Mouse (Mus musculus): Measurements from ENCODE around the gene Fndc3a. TPM values are rescaled to one million over a fixed set of nuclear protein-coding genes. Genes with fewer than 3 reads are reported as not detected.
A peak's percentile ranks its signal among the peaks of the same experiment; 100 is the strongest.

Fndc3a gene
- polyA plus RNA-seq, 1 experiment from 2014 or later, result 55.2 TPM

- H3K36me3 ChIP-seq, result no peaks in the 10 kb centered on the region
- peak overlapping the region; percentile 74 for H3K4me2 ChIP-seq
- ATAC-seq (ENCODE audit: low FRiP score), result no peak
- peak overlapping the region; percentile 83; the same call in 1 of the 2 replicates for H3K4me3 ChIP-seq
- H3K27me3 ChIP-seq, result peaks cover 6% of the 10 kb centered on the region
- WGBS, result 47% methylated on average over 4 of the region's 4 CpGs
- H3K4me1 ChIP-seq (replicated peaks), result peaks cover 13% of the 10 kb centered on the region; the same call in 1 of the 2 replicates
- H3K27ac ChIP-seq, result no peak overlapping the region
- H3K9me3 ChIP-seq, result no peaks in the 10 kb centered on the region
- H3K9ac ChIP-seq, result no peak overlapping the region
Measured at GRCm38 (mm10) chr14:72711130-72711529, 1.3 kb upstream of the Fndc3a start.

- Histone ChIP-seq H3K36me3 (no peaks in the 10 kb centered on the region), H3K4me2 (peak overlapping the region; percentile 74), H3K9me3 (no peaks in the 10 kb centered on the region), H3K27ac (peak overlapping the region; percentile 95), H3K27me3 (peaks cover 6% of the 10 kb centered on the region), H3K9ac (peak overlapping the region; percentile 93), H3K4me1 (replicated peaks) (peaks cover 13% of the 10 kb centered on the region; the same call in 1 of the 2 replicates), H3K4me3 (peak overlapping the region; percentile 83)
- 2% methylated on average over 38 of the region's 38 CpGs for WGBS
- ATAC-seq (ENCODE audit: low FRiP score), result peak; percentile 81
Measured at GRCm38 (mm10) chr14:72710341-72711027, 681 bp upstream of the Fndc3a start.

- WGBS, result under 1% methylated on average over 64 of the region's 70 CpGs
- H3K4me2 ChIP-seq, result peak overlapping the region; percentile 74
- H3K4me3 ChIP-seq, result peak overlapping the region; percentile 83
- H3K27me3 ChIP-seq, result peaks cover 6% of the 10 kb centered on the region
- ATAC-seq (ENCODE audit: low FRiP score), result peak; percentile 65
- H3K9ac ChIP-seq, result peak overlapping the region; percentile 93
- peak overlapping the region; percentile 95 for H3K27ac ChIP-seq
- no peaks in the 10 kb centered on the region for H3K9me3 ChIP-seq
- H3K36me3 ChIP-seq, result no peaks in the 10 kb centered on the region
- peaks cover 13% of the 10 kb centered on the region; the same call in 1 of the 2 replicates for H3K4me1 ChIP-seq (replicated peaks)
Measured at GRCm38 (mm10) chr14:72709091-72709709, 603 bp downstream of the Fndc3a start.

- WGBS, result 38% methylated on average over 11 of the region's 11 CpGs
- Histone ChIP-seq H3K4me1 (replicated peaks) (peaks cover 13% of the 10 kb centered on the region; the same call in 1 of the 2 replicates), H3K4me3 (peak overlapping the region; percentile 83), H3K4me2 (peak overlapping the region; percentile 74), H3K9ac (peak overlapping the region; percentile 93), H3K27ac (no peak overlapping the region), H3K27me3 (peaks cover 6% of the 10 kb centered on the region), H3K9me3 (no peaks in the 10 kb centered on the region), H3K36me3 (no peaks in the 10 kb centered on the region)
- ATAC-seq (ENCODE audit: low FRiP score), result no peak
Measured at GRCm38 (mm10) chr14:72708581-72708991, 1.2 kb downstream of the Fndc3a start.

- H3K27me3 ChIP-seq, result no peaks in the 10 kb centered on the region
- H3K4me3 ChIP-seq, result no peak overlapping the region
- H3K36me3 ChIP-seq, result no peaks in the 10 kb centered on the region
- WGBS, result 92% methylated on average over 5 of the region's 5 CpGs
- H3K9ac ChIP-seq, result no peak overlapping the region
- no peak overlapping the region for H3K4me2 ChIP-seq
- no peaks in the 10 kb centered on the region for H3K9me3 ChIP-seq
- H3K27ac ChIP-seq, result no peak overlapping the region
- no peaks in the 10 kb centered on the region for H3K4me1 ChIP-seq (replicated peaks)
- ATAC-seq (ENCODE audit: low FRiP score), result no peak
Measured at GRCm38 (mm10) chr14:72700056-72700455, 9.7 kb downstream of the Fndc3a start.

- H3K9ac ChIP-seq, result no peak overlapping the region
- H3K4me3 ChIP-seq, result no peak overlapping the region
- 81% methylated on average over 1 of the region's 1 CpGs for WGBS
- no peaks in the 10 kb centered on the region for H3K27me3 ChIP-seq
- no peak overlapping the region for H3K27ac ChIP-seq
- no peak overlapping the region for H3K4me2 ChIP-seq
- H3K9me3 ChIP-seq, result no peaks in the 10 kb centered on the region
- H3K4me1 ChIP-seq (replicated peaks), result no peaks in the 10 kb centered on the region
- no peaks in the 10 kb centered on the region for H3K36me3 ChIP-seq
- no peak for ATAC-seq (ENCODE audit: low FRiP score)
Measured at GRCm38 (mm10) chr14:72691406-72691805, 18.4 kb downstream of the Fndc3a start.

- Histone ChIP-seq H3K4me1 (replicated peaks) (no peaks in the 10 kb centered on the region), H3K27me3 (no peaks in the 10 kb centered on the region), H3K36me3 (no peaks in the 10 kb centered on the region), H3K27ac (no peak overlapping the region), H3K9me3 (no peaks in the 10 kb centered on the region), H3K4me2 (no peak overlapping the region), H3K4me3 (no peak overlapping the region), H3K9ac (no peak overlapping the region)
- no peak for ATAC-seq (ENCODE audit: low FRiP score)
Measured at GRCm38 (mm10) chr14:72689525-72689924, 20.3 kb downstream of the Fndc3a start.

- Histone ChIP-seq H3K27me3 (no peaks in the 10 kb centered on the region), H3K9ac (no peak overlapping the region)
Measured at GRCm38 (mm10) chr14:72684857-72685370, 24.9 kb downstream of the Fndc3a start.

GRCm38 (mm10) chr14:72677247-72677646 is 32.6 kb downstream of the Fndc3a start:
- no peak overlapping the region for H3K27ac ChIP-seq
- H3K9me3 ChIP-seq, result no peaks in the 10 kb centered on the region
- no peaks in the 10 kb centered on the region for H3K4me1 ChIP-seq (replicated peaks)
- no peak overlapping the region for H3K4me3 ChIP-seq
- WGBS, result 78% methylated on average over 3 of the region's 3 CpGs
- no peak overlapping the region for H3K4me2 ChIP-seq
- no peak for ATAC-seq (ENCODE audit: low FRiP score)
- H3K9ac ChIP-seq, result no peak overlapping the region
- no peaks in the 10 kb centered on the region for H3K36me3 ChIP-seq
- no peaks in the 10 kb centered on the region for H3K27me3 ChIP-seq

More at GRCm38 (mm10) chr14:72684857-72685370, 24.9 kb downstream of the Fndc3a start:
- Histone ChIP-seq H3K36me3 (no peaks in the 10 kb centered on the region), H3K27ac (no peak overlapping the region), H3K4me2 (no peak overlapping the region), H3K9me3 (no peaks in the 10 kb centered on the region), H3K4me1 (replicated peaks) (no peaks in the 10 kb centered on the region), H3K4me3 (no peak overlapping the region)
- WGBS, result 85% methylated on average over 4 of the region's 4 CpGs
- ATAC-seq (ENCODE audit: low FRiP score), result no peak

GRCm38 (mm10) chr14:72671911-72672310 is 37.9 kb downstream of the Fndc3a start:
- no peak overlapping the region for H3K27ac ChIP-seq
- no peak overlapping the region for H3K4me3 ChIP-seq
- no peaks in the 10 kb centered on the region for H3K36me3 ChIP-seq
- ATAC-seq (ENCODE audit: low FRiP score), result no peak
- H3K27me3 ChIP-seq, result no peaks in the 10 kb centered on the region
- WGBS, result 96% methylated on average over 3 of the region's 3 CpGs
- no peaks in the 10 kb centered on the region for H3K9me3 ChIP-seq
- no peaks in the 10 kb centered on the region for H3K4me1 ChIP-seq (replicated peaks)
- H3K4me2 ChIP-seq, result no peak overlapping the region
- H3K9ac ChIP-seq, result no peak overlapping the region

GRCm38 (mm10) chr14:72670987-72671386 is 38.8 kb downstream of the Fndc3a start:
- Histone ChIP-seq H3K4me3 (no peak overlapping the region), H3K9me3 (no peaks in the 10 kb centered on the region), H3K27ac (no peak overlapping the region), H3K9ac (no peak overlapping the region), H3K27me3 (no peaks in the 10 kb centered on the region), H3K36me3 (no peaks in the 10 kb centered on the region), H3K4me1 (replicated peaks) (no peaks in the 10 kb centered on the region), H3K4me2 (no peak overlapping the region)
- 97% methylated on average over 2 of the region's 2 CpGs for WGBS
- ATAC-seq (ENCODE audit: low FRiP score), result no peak

- no peaks in the 10 kb centered on the region for H3K4me1 ChIP-seq (replicated peaks)
- no peak for ATAC-seq (ENCODE audit: low FRiP score)
- H3K9me3 ChIP-seq, result no peaks in the 10 kb centered on the region
- no peak overlapping the region for H3K4me3 ChIP-seq
- H3K9ac ChIP-seq, result no peak overlapping the region
- H3K27ac ChIP-seq, result no peak overlapping the region
- peaks cover 10% of the 10 kb centered on the region for H3K36me3 ChIP-seq
- no peaks in the 10 kb centered on the region for H3K27me3 ChIP-seq
- no peak overlapping the region for H3K4me2 ChIP-seq
Measured at GRCm38 (mm10) chr14:72649268-72649667, 60.5 kb downstream of the Fndc3a start.

GRCm38 (mm10) chr14:72645512-72645911 is 64.3 kb downstream of the Fndc3a start:
- Histone ChIP-seq H3K36me3 (peaks cover 11% of the 10 kb centered on the region), H3K4me1 (replicated peaks) (no peaks in the 10 kb centered on the region), H3K9me3 (no peaks in the 10 kb centered on the region), H3K9ac (no peak overlapping the region), H3K4me2 (no peak overlapping the region), H3K27ac (no peak overlapping the region), H3K4me3 (no peak overlapping the region), H3K27me3 (no peaks in the 10 kb centered on the region)
- ATAC-seq (ENCODE audit: low FRiP score), result no peak

All from hindbrain, embryonic 13.5 days (tissue).